Mouse (Mus musculus) ES-Bruce4 (cell line): Measurements from ENCODE around the gene Drd1. TPM values are rescaled to one million over a fixed set of nuclear protein-coding genes. Genes with fewer than 3 reads are reported as not detected.

Experiments used
- H3K27ac ChIP-seq: 2 replicates; pipeline ENCODE4 v1.5.1; 2012; ENCODE audit warnings: low read length, inconsistent platforms; ENCODE audit not compliant: insufficient read depth
- H3K27me3 ChIP-seq: 2 replicates; pipeline ENCODE4 v1.6.1; 2012; ENCODE audit warnings: mild to moderate bottlenecking, low read length, inconsistent platforms; ENCODE audit not compliant: control insufficient read depth, poor library complexity, insufficient read depth, severe bottlenecking
- H3K36me3 ChIP-seq: 2 replicates; pipeline ENCODE4 v1.6.1; 2012; ENCODE audit warnings: inconsistent platforms, mild to moderate bottlenecking, low read length, moderate library complexity; ENCODE audit not compliant: control insufficient read depth, poor library complexity, insufficient read depth, severe bottlenecking
- H3K4me1 ChIP-seq: one replicate; pipeline ENCODE4 v1.8.1; 2011; ENCODE audit warnings: low read length; ENCODE audit not compliant: control insufficient read depth, insufficient read depth
- H3K4me3 ChIP-seq: 2 replicates; pipeline ENCODE4 v1.5.1; 2011; ENCODE audit warnings: low read depth, mild to moderate bottlenecking, low read length
- H3K9ac ChIP-seq: 2 replicates; pipeline ENCODE4 v1.6.1; 2012; ENCODE audit warnings: low read depth, mild to moderate bottlenecking, inconsistent platforms; ENCODE audit not compliant: poor library complexity, severe bottlenecking
- H3K9me3 ChIP-seq: replicated peaks from 2 replicates; pipeline ENCODE4 v1.6.1; 2012; ENCODE audit warnings: mild to moderate bottlenecking, low read length, inconsistent platforms; ENCODE audit not compliant: control insufficient read depth, poor library complexity, insufficient read depth, severe bottlenecking
- CTCF ChIP-seq: IDR thresholded peaks from one replicate; pipeline ENCODE4 v1.8.1; 2011; ENCODE audit warnings: low read depth, low read length
- EP300 ChIP-seq: IDR thresholded peaks from 2 replicates; pipeline ENCODE4 v1.6.1; 2011; ENCODE audit warnings: low read depth, low read length; ENCODE audit not compliant: insufficient read depth
- POLR2A ChIP-seq: IDR thresholded peaks from one replicate; pipeline ENCODE4 v1.8.1; 2011; ENCODE audit warnings: low read length; ENCODE audit not compliant: insufficient read depth
- polyA plus RNA-seq: library from polyadenylated mRNA; stranded (reverse); fragments of >200 nt; gene quantifications from 2 replicates; pipeline ENCODE4 v1.2.4, GENCODE M21; 2011; ENCODE audit warnings: low read depth; ENCODE audit not compliant: missing spikeins, insufficient read depth, insufficient read length

Drd1 gene
- polyA plus RNA-seq, 1 experiment = not detected

GRCm38 (mm10) chr13:54097227-54097626 lies 41.7 kb upstream of the Drd1 start:
- no peaks in the 10 kb centered on the region for H3K27me3 ChIP-seq
- no peaks in the 10 kb centered on the region for H3K9me3 ChIP-seq
- no peaks in the 10 kb centered on the region for H3K4me1 ChIP-seq
- H3K4me3 ChIP-seq = no peak overlapping the region
- peaks cover 43% of the 10 kb centered on the region for H3K36me3 ChIP-seq
- no peak overlapping the region for H3K27ac ChIP-seq
- TF ChIP-seq CTCF = no peak
- TF ChIP-seq EP300 = no peak
- no peak for TF ChIP-seq POLR2A
- H3K9ac ChIP-seq = no peak overlapping the region

- no peak for TF ChIP-seq EP300
- no peak for TF ChIP-seq CTCF
- TF ChIP-seq POLR2A = no peak
- H3K27ac ChIP-seq = no peak overlapping the region
- H3K36me3 ChIP-seq = peaks cover 55% of the 10 kb centered on the region
- no peak overlapping the region for H3K4me3 ChIP-seq
- H3K4me1 ChIP-seq = no peaks in the 10 kb centered on the region
- H3K9ac ChIP-seq = no peak overlapping the region
- no peaks in the 10 kb centered on the region for H3K9me3 ChIP-seq
- no peaks in the 10 kb centered on the region for H3K27me3 ChIP-seq
These were observed 40.2 kb upstream of the Drd1 start for GRCm38 (mm10) chr13:54095721-54096120.

- Histone ChIP-seq H3K9me3 (no peaks in the 10 kb centered on the region), H3K27ac (no peak overlapping the region), H3K36me3 (peaks cover 54% of the 10 kb centered on the region), H3K4me1 (no peaks in the 10 kb centered on the region), H3K4me3 (no peak overlapping the region), H3K9ac (no peak overlapping the region), H3K27me3 (no peaks in the 10 kb centered on the region)
- TF ChIP-seq EP300 (no peak), CTCF (no peak), POLR2A (no peak)
These were observed 39.5 kb upstream of the Drd1 start for GRCm38 (mm10) chr13:54094963-54095362.

- H3K9ac ChIP-seq = no peak overlapping the region
- H3K36me3 ChIP-seq = peaks cover 59% of the 10 kb centered on the region
- no peak overlapping the region for H3K4me3 ChIP-seq
- no peaks in the 10 kb centered on the region for H3K27me3 ChIP-seq
- TF ChIP-seq POLR2A (no peak), CTCF (no peak), EP300 (no peak)
- no peaks in the 10 kb centered on the region for H3K9me3 ChIP-seq
- H3K27ac ChIP-seq = no peak overlapping the region
- H3K4me1 ChIP-seq = no peaks in the 10 kb centered on the region
These were observed 38.8 kb upstream of the Drd1 start for GRCm38 (mm10) chr13:54094349-54094748.

GRCm38 (mm10) chr13:54091719-54092118 lies 36.2 kb upstream of the Drd1 start:
- no peaks in the 10 kb centered on the region for H3K27me3 ChIP-seq
- H3K36me3 ChIP-seq = peaks cover 69% of the 10 kb centered on the region
- no peak for TF ChIP-seq CTCF
- no peak for TF ChIP-seq POLR2A
- no peak for TF ChIP-seq EP300
- no peak overlapping the region for H3K4me3 ChIP-seq
- no peak overlapping the region for H3K27ac ChIP-seq
- no peak overlapping the region for H3K9ac ChIP-seq
- H3K9me3 ChIP-seq = no peaks in the 10 kb centered on the region
- H3K4me1 ChIP-seq = no peaks in the 10 kb centered on the region

- Histone ChIP-seq H3K36me3 (peaks cover 37% of the 10 kb centered on the region), H3K9ac (no peak overlapping the region)
These were observed 29.8 kb upstream of the Drd1 start for GRCm38 (mm10) chr13:54085266-54085665.

More at GRCm38 (mm10) chr13:54085266-54085665, 29.8 kb upstream of the Drd1 start:
- no peaks in the 10 kb centered on the region for H3K27me3 ChIP-seq
- H3K9me3 ChIP-seq = no peaks in the 10 kb centered on the region
- no peak overlapping the region for H3K27ac ChIP-seq
- TF ChIP-seq POLR2A (no peak), CTCF (no peak), EP300 (no peak)
- H3K4me1 ChIP-seq = no peaks in the 10 kb centered on the region
- no peak overlapping the region for H3K4me3 ChIP-seq
